Mouse (Mus musculus) bone marrow macrophage, adult 2 months (primary cell): ENCODE data around the gene Nr2f2.

Experiments used
- CTCF ChIP-seq: IDR thresholded peaks from 2 replicates; pipeline ENCODE4 v1.5.1; 2012; ENCODE audit warnings: low read depth, mild to moderate bottlenecking, low read length, moderate library complexity
- POLR2A ChIP-seq: IDR thresholded peaks from 2 replicates; pipeline ENCODE4 v1.6.1; 2012; ENCODE audit warnings: mild to moderate bottlenecking, low read depth, low read length, borderline replicate concordance

GRCm38 (mm10) chr7:70336571-70337240 is 29.8 kb downstream of the Nr2f2 start:
- TF ChIP-seq CTCF: no peak
- TF ChIP-seq POLR2A: no peak
